Mouse (Mus musculus) adrenal gland, adult 18-20 months (tissue): Measurements from ENCODE around the gene Sycn. TPM values are rescaled to one million over a fixed set of nuclear protein-coding genes. Genes with fewer than 3 reads are reported as not detected.
"Not testable (repeated sequence)": the region's sequence is repeated elsewhere in the genome, so short reads cannot be mapped to it uniquely, and the experiment has no call there.

Source experiments
- DNase-seq, 2 experiments: peaks; one replicate each; pipeline ENCODE4 v3.0.0; 2021 to 2022; ENCODE audit warnings: low spot score in 2 of 2
- long read RNA-seq, 2 experiments: library from polyadenylated mRNA; stranded (forward); transcript quantifications; one replicate each; pipeline ENCODE4 v2.0.0; 2021
- total RNA-seq, 2 experiments: library from RNA; stranded (reverse); gene quantifications; 1 replicate in 1 of 2; 2 replicates in 1 of 2; pipeline ENCODE4 v1.2.3; 2021

Gene Sycn
- not detected for total RNA-seq
- long read RNA-seq, experiment 1, result 0 reads
- long read RNA-seq, experiment 2, result 0 reads

- no peak for DNase-seq
Observed at GRCm38 (mm10) chr7:28540526-28540925, at the start of gene Sycn. Gene Sycn, plus strand, starts transcription at chr7:28540885.

- DNase-seq, result no peak
Observed at GRCm38 (mm10) chr7:28490903-28491302, 49.8 kb upstream of the Sycn start.

- DNase-seq, result no peak
Observed at GRCm38 (mm10) chr7:28492310-28492709, 48.4 kb upstream of the Sycn start.

GRCm38 (mm10) chr7:28495426-28495825 lies 45.3 kb upstream of the Sycn start:
- DNase-seq, result no peak

GRCm38 (mm10) chr7:28505585-28505984 lies 35.1 kb upstream of the Sycn start:
- no peak for DNase-seq

GRCm38 (mm10) chr7:28509121-28509520 lies 31.6 kb upstream of the Sycn start:
- DNase-seq, result peak in 1 of 2 experiments; percentile 18

- DNase-seq, result not testable (repeated sequence)
Observed at GRCm38 (mm10) chr7:28510405-28510974, 30.2 kb upstream of the Sycn start, which contains the start of gene Ifnl2. Gene Ifnl2, minus strand, starts transcription at chr7:28510455.

GRCm38 (mm10) chr7:28511441-28511840 lies 29.2 kb upstream of the Sycn start:
- DNase-seq, result no peak

- not testable (repeated sequence) for DNase-seq
Observed at GRCm38 (mm10) chr7:28522536-28522935, 18.1 kb upstream of the Sycn start, which contains the start of gene Ifnl3. Gene Ifnl3, plus strand, starts transcription at chr7:28522836.

GRCm38 (mm10) chr7:28527922-28528719 lies 12.6 kb upstream of the Sycn start:
- DNase-seq, result peak; percentile 85 to 88

- no peak for DNase-seq
Observed at GRCm38 (mm10) chr7:28532005-28532404, 8.7 kb upstream of the Sycn start.

GRCm38 (mm10) chr7:28538886-28539285 lies 1.8 kb upstream of the Sycn start:
- not testable (repeated sequence) for DNase-seq

- DNase-seq, result no peak
Observed at GRCm38 (mm10) chr7:28544051-28544601, 3.4 kb downstream of the Sycn start.

- no peak for DNase-seq
Observed at GRCm38 (mm10) chr7:28545048-28545890, 4.6 kb downstream of the Sycn start.

GRCm38 (mm10) chr7:28545891-28546210 lies 5.2 kb downstream of the Sycn start:
- DNase-seq, result no peak

- no peak for DNase-seq
Observed at GRCm38 (mm10) chr7:28546649-28547048, 6.0 kb downstream of the Sycn start.

GRCm38 (mm10) chr7:28547154-28547553 lies 6.5 kb downstream of the Sycn start, which contains the start of gene Nccrp1:
Gene Nccrp1, minus strand, starts transcription at chr7:28547254.
- no peak for DNase-seq

GRCm38 (mm10) chr7:28547628-28548027 lies 6.9 kb downstream of the Sycn start:
- DNase-seq, result no peak

GRCm38 (mm10) chr7:28553076-28553475 lies 12.4 kb downstream of the Sycn start:
- no peak for DNase-seq

GRCm38 (mm10) chr7:28555939-28556535 lies 15.4 kb downstream of the Sycn start:
- DNase-seq, result no peak

- no peak for DNase-seq
Observed at GRCm38 (mm10) chr7:28557069-28557468, 16.4 kb downstream of the Sycn start.
